Mouse (Mus musculus): ENCODE measurements around the gene Sbk3.

Sbk3 gene

DNA sequence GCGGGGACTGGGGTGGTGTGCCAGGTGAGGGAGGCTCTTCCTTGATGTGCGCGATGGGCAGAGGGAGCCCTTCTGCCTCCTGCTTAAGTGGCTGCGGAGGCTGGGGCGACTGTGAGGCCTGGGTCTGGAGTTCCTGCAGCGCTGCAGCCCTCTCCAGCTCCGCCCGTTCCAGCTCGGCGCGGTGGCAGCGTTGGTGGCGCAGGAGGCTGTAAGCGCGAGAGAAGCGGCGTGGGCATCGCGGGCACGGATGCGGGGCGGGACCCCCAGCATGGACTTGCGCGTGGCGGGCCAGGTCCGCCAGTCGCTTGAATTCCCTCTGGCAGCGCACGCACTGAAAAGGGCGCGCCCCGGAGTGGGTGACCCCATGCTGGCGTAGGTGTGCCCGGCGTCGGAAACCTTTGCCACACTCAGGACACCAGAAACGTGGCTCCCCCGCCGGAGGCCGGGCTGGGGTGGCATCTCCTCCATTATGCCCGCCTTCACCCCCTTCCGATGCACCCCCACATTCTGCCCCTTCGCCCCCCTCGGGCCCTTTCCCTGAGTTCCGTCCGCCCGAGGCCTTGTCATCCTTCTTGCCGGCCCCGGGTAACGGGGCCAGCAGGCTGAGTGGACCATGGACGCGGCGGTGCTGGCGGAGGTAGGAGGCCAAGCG, 22.5 kb upstream of the Sbk3 start:
- no peak for DNase-seq (ENCODE audit: low spot score)

GRCm38 (mm10) chr7:4988250-4988649, 17.3 kb upstream of the Sbk3 start:
- no peak for DNase-seq (ENCODE audit: low spot score)

DNA sequence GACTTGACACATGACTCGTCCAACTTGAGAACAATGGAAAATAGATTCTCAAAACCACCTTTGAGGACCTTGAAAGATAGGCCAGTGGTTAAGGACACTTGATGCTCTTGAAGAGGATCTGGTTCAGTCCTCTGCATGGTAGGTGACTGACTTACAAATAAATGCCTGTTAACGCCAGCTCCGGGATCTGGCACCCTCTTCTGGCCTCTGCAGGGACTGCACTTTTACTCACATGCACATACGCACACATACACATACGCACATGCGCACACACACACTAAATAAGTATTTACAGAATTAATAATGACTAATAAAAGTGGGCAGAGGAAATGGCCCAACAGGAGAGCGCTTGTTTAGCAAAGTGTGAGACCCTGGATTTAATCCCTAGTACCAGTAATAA, 5.9 kb upstream of the Sbk3 start:
- DNase-seq (ENCODE audit: low spot score): no peak

DNA sequence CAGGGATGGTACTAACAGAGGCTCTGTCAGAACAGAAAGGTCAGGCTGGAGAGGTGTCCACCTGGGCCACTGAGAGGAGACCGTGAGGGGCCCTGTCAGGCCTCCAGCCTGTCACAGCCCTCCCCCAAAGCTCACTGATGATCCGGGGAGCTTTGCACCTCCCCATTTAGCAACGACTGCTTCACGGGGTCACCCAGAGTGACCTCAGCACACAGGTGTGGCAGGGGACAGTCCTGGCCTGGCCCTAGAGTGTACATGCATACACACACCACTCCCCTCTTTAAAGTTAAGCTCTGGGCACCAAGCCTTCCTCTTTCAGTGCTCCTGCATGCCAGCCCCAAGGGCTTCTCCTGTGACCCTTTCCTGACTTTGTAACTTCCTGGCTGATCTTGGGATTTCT, 4.5 kb upstream of the Sbk3 start:
- no peak for DNase-seq (ENCODE audit: low spot score)

GRCm38 (mm10) chr7:4972321-4973047, 1.5 kb upstream of the Sbk3 start:
- DNase-seq (ENCODE audit: low spot score): no peak

GRCm38 (mm10) chr7:4971710-4972109, 742 bp upstream of the Sbk3 start:
- no peak for DNase-seq (ENCODE audit: low spot score)

DNA sequence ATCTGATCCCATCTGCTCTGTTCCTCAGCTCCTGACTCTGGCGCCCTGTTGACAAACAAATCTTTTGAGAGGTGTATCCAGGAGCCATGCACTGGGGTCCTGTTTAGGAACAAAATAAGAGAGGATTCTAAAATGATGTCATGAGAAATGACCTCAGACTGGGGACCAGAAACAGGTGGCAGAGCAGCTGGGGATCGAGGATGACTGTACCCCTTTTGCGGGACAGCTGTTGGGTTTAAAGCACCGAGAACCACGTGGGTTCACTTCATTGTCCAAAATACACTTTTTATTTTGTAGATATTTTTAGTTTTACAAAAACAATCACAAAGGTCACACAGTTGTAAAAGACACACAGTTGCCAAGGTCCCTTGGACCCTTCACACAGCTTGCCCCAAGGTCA, 6.0 kb downstream of the Sbk3 start:
- DNase-seq (ENCODE audit: low spot score): no peak

DNA sequence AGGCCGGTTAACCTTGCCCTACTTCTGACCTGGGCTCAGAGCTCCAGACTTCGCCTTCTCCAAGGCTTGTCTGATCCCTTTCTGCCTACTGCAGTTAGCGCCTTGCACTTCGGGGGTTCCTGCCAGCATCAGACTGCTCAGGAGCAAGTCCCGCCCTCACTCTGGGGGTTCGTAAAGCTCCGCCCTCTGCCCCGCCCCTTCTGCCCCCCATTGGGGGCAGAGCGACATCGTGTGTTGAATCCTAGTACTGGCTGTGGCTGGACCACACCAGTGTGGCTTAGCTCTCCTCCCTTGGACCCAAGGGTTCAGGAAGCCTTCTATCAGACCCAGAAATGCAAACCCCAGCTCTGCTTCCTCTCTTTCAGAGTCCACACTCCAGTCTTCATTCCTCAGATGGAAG, 6.7 kb downstream of the Sbk3 start, which contains the start of gene Sbk2:
Sbk2 (minus strand) TSS at position 135 of the 400 bp plus-strand sequence.
- peak; percentile 69 for DNase-seq (ENCODE audit: low spot score)

- DNase-seq (ENCODE audit: low spot score): no peak
Observed at GRCm38 (mm10) chr7:4963527-4963926, 7.4 kb downstream of the Sbk3 start.

- no peak for DNase-seq (ENCODE audit: low spot score)
Observed at GRCm38 (mm10) chr7:4957361-4957760, 13.6 kb downstream of the Sbk3 start.

DNA sequence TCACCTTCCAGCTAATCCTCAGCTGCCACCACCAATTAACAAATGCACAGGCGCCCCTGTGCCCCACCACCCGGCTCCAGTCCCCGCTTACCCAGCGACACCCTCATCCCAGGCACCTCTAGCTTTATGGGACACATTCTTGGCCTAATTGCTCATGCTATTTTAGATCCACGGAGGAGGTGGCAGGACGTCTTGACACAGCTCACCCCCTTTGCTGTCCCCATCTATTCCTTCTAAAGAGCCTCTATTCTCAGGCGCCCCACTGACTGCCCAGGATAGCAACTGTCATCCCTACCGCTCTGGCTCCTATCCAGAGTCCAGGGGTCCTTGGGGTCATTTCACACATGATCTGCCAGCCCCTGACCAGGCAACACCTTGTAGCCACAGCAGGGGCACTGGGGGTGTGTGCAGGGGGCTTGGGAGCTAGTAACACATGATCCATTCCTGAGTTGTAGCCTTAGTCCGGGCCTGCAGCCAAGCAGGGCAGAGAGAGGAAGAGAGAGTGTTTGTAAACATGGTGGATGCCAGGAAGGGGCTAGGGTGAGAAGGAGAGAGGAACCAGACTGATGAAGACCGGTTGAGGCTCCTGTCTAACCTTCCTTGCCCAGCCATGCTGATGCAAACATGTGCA, 17.0 kb downstream of the Sbk3 start:
- DNase-seq (ENCODE audit: low spot score): no peak

DNA sequence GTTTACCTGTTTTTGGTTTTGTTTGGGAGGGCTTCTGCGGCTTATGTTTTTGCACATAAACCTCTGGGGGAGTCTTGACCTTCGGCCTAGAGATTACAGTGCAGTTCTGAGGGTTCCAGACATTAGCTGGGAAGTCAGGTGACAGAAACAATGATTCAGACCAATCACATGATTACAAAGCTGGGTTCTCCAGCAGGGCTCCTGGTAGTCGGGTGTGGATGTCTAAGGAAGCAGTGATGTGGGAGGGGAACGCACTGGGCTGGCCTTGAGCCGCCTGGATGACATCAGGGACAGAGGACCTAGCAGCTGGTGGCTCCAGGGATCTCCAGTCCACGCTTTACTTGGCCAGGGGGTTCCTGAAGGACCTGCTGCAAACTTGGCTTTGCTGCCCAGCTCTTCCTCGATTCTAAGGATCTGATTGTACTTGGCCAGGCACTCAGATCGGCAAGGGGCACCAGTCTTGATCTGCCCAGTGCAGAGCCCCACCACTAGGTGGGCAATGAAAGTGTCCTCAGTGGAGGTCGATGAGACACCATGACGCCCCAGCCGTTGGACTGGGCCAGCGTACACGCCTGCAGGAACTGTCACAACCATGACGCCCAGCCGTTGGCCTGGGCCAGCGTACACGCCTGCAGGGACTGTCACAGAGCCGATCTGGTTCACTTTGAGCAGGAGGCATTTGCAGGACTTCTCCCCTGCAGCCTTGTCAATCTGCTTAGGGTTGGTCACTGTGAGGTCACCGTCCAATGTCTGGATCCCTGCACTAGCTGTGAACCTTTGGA, 20.2 kb downstream of the Sbk3 start:
- DNase-seq (ENCODE audit: low spot score): no peak

DNA sequence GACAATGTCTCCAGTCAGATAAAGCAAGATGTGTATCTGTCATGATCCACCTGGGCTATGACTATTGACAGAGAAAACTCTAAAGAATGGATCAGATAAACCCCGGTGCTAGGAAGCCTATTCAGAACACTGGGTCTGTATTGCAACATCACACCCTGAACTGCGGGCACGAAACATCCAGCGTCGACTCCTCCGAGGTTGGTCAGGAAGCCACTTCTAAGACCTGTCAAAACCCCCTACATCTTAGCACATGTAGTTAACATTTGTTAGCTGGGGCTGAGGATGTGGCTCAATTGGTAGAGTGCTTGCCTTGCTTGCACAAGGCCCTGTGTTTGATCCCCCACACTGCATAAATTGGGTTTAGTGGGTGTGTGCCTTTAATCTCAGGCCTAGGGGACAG, 22.6 kb downstream of the Sbk3 start:
- no peak for DNase-seq (ENCODE audit: low spot score)

- DNase-seq (ENCODE audit: low spot score): no peak
Observed at GRCm38 (mm10) chr7:4947855-4948254, 23.1 kb downstream of the Sbk3 start.

DNA sequence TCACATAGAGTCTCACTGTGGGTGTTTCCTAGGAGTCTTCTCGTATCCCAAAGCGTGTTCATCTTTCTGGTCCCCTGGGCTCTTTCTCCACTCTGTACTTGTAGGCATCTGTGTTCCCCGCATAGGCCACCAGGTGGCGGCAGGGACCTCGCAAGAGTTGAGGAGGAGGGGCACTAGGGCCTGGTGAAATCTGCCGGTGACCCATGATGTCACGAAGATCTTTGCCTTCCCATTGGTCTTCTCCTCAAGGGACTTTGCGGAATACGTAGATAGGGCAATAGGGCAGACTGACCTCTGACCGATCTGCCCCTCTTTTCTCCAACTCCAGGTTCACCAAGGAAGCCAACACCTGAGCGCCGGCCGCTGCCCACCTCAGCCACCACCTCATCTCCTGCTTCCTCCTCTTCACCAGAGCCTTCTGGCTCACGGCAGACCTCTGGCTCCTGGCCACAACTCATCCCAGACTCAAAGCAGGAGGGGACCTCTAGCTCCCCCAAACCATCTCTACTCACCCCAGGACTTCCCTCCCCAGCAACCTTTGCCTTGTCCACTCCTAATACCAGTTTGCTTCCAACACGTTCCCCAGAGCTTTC, 27.6 kb downstream of the Sbk3 start:
- DNase-seq (ENCODE audit: low spot score): peak; percentile 94

- DNase-seq (ENCODE audit: low spot score): no peak
Observed at GRCm38 (mm10) chr7:4942673-4943072, 28.3 kb downstream of the Sbk3 start.

DNA sequence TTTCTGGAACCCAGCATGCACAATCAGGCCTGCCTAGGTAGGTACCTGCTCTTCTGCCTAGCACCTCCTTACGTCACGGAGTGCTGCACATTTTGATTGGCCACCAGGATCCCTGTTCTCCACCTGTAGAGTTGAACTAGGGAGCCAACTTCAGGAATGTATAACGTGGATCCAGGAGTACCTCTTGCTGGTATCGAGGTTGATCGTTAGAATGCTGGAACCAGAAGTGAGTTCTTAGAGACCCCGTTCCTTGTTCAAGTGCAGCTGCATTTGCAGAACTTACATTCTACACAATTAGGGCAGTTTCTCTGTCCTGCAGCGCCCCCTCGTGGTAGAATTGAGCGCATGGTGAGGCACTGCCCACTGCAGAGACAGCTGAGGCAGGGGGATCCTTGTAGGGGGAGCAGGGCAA, 30.9 kb downstream of the Sbk3 start:
- DNase-seq (ENCODE audit: low spot score): peak; percentile 90

DNA sequence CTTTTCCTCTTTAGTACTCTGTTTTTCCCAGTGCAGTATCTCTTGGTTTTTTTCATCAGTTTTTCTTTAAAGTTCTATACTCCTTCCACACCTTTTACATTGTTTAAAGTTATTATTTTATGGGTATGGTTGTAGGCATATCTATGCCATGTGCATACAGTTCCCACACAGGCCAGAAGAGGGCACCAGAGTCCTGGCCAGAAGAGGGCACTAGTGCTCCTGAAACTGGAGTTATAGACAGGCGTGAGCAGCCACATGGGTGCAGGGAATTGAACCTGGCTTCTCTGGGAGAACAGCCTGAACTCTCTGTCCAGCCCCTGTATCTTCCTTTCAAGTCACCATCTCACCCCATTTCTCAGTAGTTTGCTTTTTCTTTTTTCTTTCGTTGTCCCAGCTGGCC, 32.5 kb downstream of the Sbk3 start:
- DNase-seq (ENCODE audit: low spot score): peak; percentile 76

DNA sequence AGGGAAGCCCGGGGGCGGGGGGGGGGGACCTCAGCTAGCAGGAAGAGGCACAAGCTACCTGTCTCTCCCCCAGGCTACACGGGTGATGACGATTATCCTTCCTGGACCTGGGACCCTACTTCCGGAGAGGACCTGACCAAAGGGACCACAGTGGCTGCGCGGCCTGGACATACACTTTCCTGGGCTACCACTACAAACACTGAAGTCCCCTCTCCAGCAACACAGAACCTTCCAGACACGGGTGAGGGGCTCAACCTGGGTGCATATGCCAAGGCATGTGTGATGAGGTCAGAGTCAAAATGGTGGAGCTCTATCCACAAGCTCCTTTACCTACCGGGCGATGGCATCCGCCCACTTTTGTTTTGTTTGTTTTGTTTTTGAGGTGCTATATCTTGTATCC, 33.6 kb downstream of the Sbk3 start:
- no peak for DNase-seq (ENCODE audit: low spot score)

GRCm38 (mm10) chr7:4936832-4937231, 34.1 kb downstream of the Sbk3 start:
- DNase-seq (ENCODE audit: low spot score): no peak

GRCm38 (mm10) chr7:4934160-4934914, 36.6 kb downstream of the Sbk3 start:
- no peak for DNase-seq (ENCODE audit: low spot score)
